Comparison of ENCODE assay signal across 19 mouse cellular contexts in the genomic region with DNA sequence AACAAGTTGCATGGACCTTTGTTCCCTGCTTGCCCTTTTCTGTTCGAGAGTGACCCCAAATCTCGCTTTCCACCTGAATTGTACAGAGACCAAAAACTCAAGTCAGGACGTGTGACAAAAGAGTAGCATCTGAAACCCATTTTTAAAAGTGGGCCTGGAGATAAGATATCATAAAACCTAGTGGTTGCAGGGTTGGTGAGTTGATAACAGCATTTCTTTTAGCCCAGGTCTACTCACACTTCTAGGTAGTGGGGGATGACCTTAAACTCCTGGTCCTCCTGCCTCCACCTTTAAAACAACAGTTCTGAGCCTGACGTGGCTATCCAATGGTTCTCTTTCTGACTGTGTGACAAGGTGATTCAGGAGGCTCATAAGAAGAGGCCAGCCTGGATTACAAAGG.
"Had no signal": no experiment of that assay in that cellular context is flagged by ENCODE, and none has a peak within 500 bp of the region (broad histone marks: within the 10 kb centered on the region; RNA-seq: fewer than 3 reads in every experiment).

No protein-coding gene starts in this region.

- H3K9me3 ChIP-seq: kidney, embryonic 15.5 days; liver, embryonic 15.5 days; midbrain, embryonic 10.5 days; midbrain, embryonic 13.5 days; neural tube, embryonic 13.5 days; stomach, embryonic 15.5 days had no signal

- H3K4me3 ChIP-seq: kidney, embryonic 15.5 days; left cerebral cortex, adult 2 months; liver, embryonic 15.5 days; midbrain, embryonic 10.5 days; midbrain, embryonic 13.5 days; myocyte; neural tube, embryonic 13.5 days; stomach, embryonic 15.5 days had no signal

- H3K4me1 ChIP-seq: midbrain, embryonic 10.5 days; midbrain, embryonic 13.5 days; neural tube, embryonic 13.5 days; stomach, embryonic 15.5 days had no signal

- H3K9ac ChIP-seq: kidney, embryonic 15.5 days; liver, embryonic 15.5 days; lung, embryonic 14.5 days; midbrain, embryonic 13.5 days; neural tube, embryonic 13.5 days; stomach, embryonic 15.5 days had no signal

- H3K4me2 ChIP-seq: kidney, embryonic 15.5 days; liver, embryonic 15.5 days; lung, embryonic 14.5 days; midbrain, embryonic 13.5 days; neural tube, embryonic 13.5 days; stomach, embryonic 15.5 days had no signal

- DNase-seq: kidney, postnatal 10 days; kidney, postnatal 36 days; layer of hippocampus, postnatal 36 days; lung, embryonic 14.5 days; retina, postnatal 1 day; right cerebral cortex, postnatal 25 days; spleen, adult 18-20 months; thymus, postnatal 25 days had no signal

- H3K27me3 ChIP-seq: kidney, embryonic 15.5 days; liver, embryonic 15.5 days; midbrain, embryonic 13.5 days; neural tube, embryonic 13.5 days; stomach, embryonic 15.5 days had no signal

- H3K27ac ChIP-seq: kidney, embryonic 15.5 days; left cerebral cortex, adult 2 months; liver, embryonic 15.5 days; macrophage; midbrain, embryonic 10.5 days; midbrain, embryonic 13.5 days; neural tube, embryonic 13.5 days; stomach, embryonic 15.5 days had no signal

- ATAC-seq: lung, postnatal 0 days; midbrain, embryonic 13.5 days; midbrain, embryonic 16.5 days had no signal
